Mouse (Mus musculus) midbrain, embryonic 12.5 days (tissue): ENCODE results near the gene Cops4. TPM values are rescaled to one million over a fixed set of nuclear protein-coding genes. Genes with fewer than 3 reads are reported as not detected.

Experiments
- ATAC-seq: fragments of 200-750 bp; cut with Nextera tagmentation; 2 replicates; pipeline ENCODE4 v1.8.0; 2017; ENCODE audit warnings: low read depth, moderate TSS enrichment, moderate library complexity; ENCODE audit not compliant: low FRiP score
- H3K27ac ChIP-seq: fragments of 300-500 bp; sonication (generic); replicated peaks from 2 replicates; pipeline ENCODE4 v1.5.1; 2016; ENCODE audit warnings: mild to moderate bottlenecking
- H3K27me3 ChIP-seq: fragments of 300-500 bp; sonication (generic); 2 replicates; pipeline ENCODE4 v1.6.1; 2016; ENCODE audit warnings: mild to moderate bottlenecking
- H3K36me3 ChIP-seq: fragments of 300-500 bp; sonication (generic); 2 replicates; pipeline ENCODE4 v1.6.1; 2016
- H3K4me1 ChIP-seq: fragments of 300-500 bp; sonication (generic); 2 replicates; pipeline ENCODE4 v1.6.1; 2016
- H3K4me2 ChIP-seq: fragments of 300-500 bp; sonication (generic); replicated peaks from 2 replicates; pipeline ENCODE4 v1.6.1; 2016; ENCODE audit warnings: mild to moderate bottlenecking, moderate library complexity
- H3K4me3 ChIP-seq: fragments of 300-500 bp; sonication (generic); 2 replicates; pipeline ENCODE4 v1.5.1; 2016; ENCODE audit warnings: mild to moderate bottlenecking
- H3K9ac ChIP-seq: fragments of 300-500 bp; sonication (generic); replicated peaks from 2 replicates; pipeline ENCODE4 v1.6.1; 2016; ENCODE audit warnings: mild to moderate bottlenecking, moderate library complexity
- H3K9me3 ChIP-seq: fragments of 300-500 bp; sonication (generic); 2 replicates; pipeline ENCODE4 v1.6.1; 2016; ENCODE audit warnings: mild to moderate bottlenecking
- WGBS: fragments of 180-500 bp; shearing (Covaris S2); methylation state at CpG from one replicate; pipeline ENCODE4 v1.1.7; 2016; 5-methylcytosine and 5-hydroxymethylcytosine counted together
- polyA plus RNA-seq: library from polyadenylated mRNA; unstranded; fragments of >200 nt; fragmentation: Nextera tagmentation; extraction: Ambion mirVana; gene quantifications from 2 replicates; pipeline ENCODE4 v1.2.1, GENCODE M21; 2016

Cops4 gene
- polyA plus RNA-seq, 1 experiment from 2014 or later, result 203 TPM

- WGBS, result 77% methylated on average over 13 of the region's 13 CpGs
Observed at GRCm38 (mm10) chr5:100567258-100568032, 49.3 kb downstream of the Cops4 start.

GRCm38 (mm10) chr5:100568177-100568576, 50.1 kb downstream of the Cops4 start:
- Histone ChIP-seq H3K36me3 (no peaks in the 10 kb centered on the region), H3K4me3 (no peak overlapping the region), H3K9ac (no peak overlapping the region), H3K27ac (no peak overlapping the region), H3K4me2 (no peak overlapping the region), H3K27me3 (no peaks in the 10 kb centered on the region), H3K9me3 (no peaks in the 10 kb centered on the region), H3K4me1 (no peaks in the 10 kb centered on the region)
- ATAC-seq, result no peak
- 88% methylated on average over 8 of the region's 8 CpGs for WGBS

More at GRCm38 (mm10) chr5:100567258-100568032, 49.3 kb downstream of the Cops4 start:
- no peaks in the 10 kb centered on the region for H3K4me1 ChIP-seq
- no peak overlapping the region for H3K9ac ChIP-seq
- H3K36me3 ChIP-seq, result no peaks in the 10 kb centered on the region
- no peaks in the 10 kb centered on the region for H3K27me3 ChIP-seq
- no peaks in the 10 kb centered on the region for H3K9me3 ChIP-seq
- no peak overlapping the region for H3K4me3 ChIP-seq
- ATAC-seq, result no peak
- H3K4me2 ChIP-seq, result no peak overlapping the region
- H3K27ac ChIP-seq, result no peak overlapping the region

- Histone ChIP-seq H3K9me3 (no peaks in the 10 kb centered on the region), H3K27me3 (no peaks in the 10 kb centered on the region), H3K9ac (no peak overlapping the region), H3K4me1 (no peaks in the 10 kb centered on the region), H3K27ac (no peak overlapping the region), H3K36me3 (no peaks in the 10 kb centered on the region), H3K4me2 (no peak overlapping the region), H3K4me3 (no peak overlapping the region)
- 90% methylated on average over 3 of the region's 3 CpGs for WGBS
- ATAC-seq, result no peak
Observed at GRCm38 (mm10) chr5:100568802-100569201, 50.7 kb downstream of the Cops4 start.

- WGBS, result 80% methylated on average over 18 of the region's 18 CpGs
- no peaks in the 10 kb centered on the region for H3K36me3 ChIP-seq
- no peak overlapping the region for H3K4me3 ChIP-seq
Observed at GRCm38 (mm10) chr5:100569250-100569934, 51.3 kb downstream of the Cops4 start.

GRCm38 (mm10) chr5:100569997-100570595, 52.0 kb downstream of the Cops4 start:
- no peak overlapping the region for H3K9ac ChIP-seq
- H3K27me3 ChIP-seq, result no peaks in the 10 kb centered on the region
- no peaks in the 10 kb centered on the region for H3K4me1 ChIP-seq
- H3K36me3 ChIP-seq, result no peaks in the 10 kb centered on the region
- H3K9me3 ChIP-seq, result no peaks in the 10 kb centered on the region
- no peak overlapping the region for H3K4me3 ChIP-seq
- 81% methylated on average over 13 of the region's 13 CpGs for WGBS
- no peak for ATAC-seq
- no peak overlapping the region for H3K27ac ChIP-seq
- H3K4me2 ChIP-seq, result no peak overlapping the region

More at GRCm38 (mm10) chr5:100569250-100569934, 51.3 kb downstream of the Cops4 start:
- Histone ChIP-seq H3K9me3 (no peaks in the 10 kb centered on the region), H3K27ac (no peak overlapping the region), H3K4me2 (no peak overlapping the region), H3K27me3 (no peaks in the 10 kb centered on the region), H3K4me1 (no peaks in the 10 kb centered on the region), H3K9ac (no peak overlapping the region)
- ATAC-seq, result no peak

GRCm38 (mm10) chr5:100570716-100571115, 52.6 kb downstream of the Cops4 start:
- WGBS, result 56% methylated on average over 8 of the region's 8 CpGs
- Histone ChIP-seq H3K9me3 (no peaks in the 10 kb centered on the region), H3K27me3 (no peaks in the 10 kb centered on the region), H3K36me3 (no peaks in the 10 kb centered on the region), H3K4me2 (no peak overlapping the region), H3K4me1 (no peaks in the 10 kb centered on the region), H3K4me3 (no peak overlapping the region), H3K9ac (no peak overlapping the region), H3K27ac (no peak overlapping the region)
- no peak for ATAC-seq

GRCm38 (mm10) chr5:100572069-100572468, 54.0 kb downstream of the Cops4 start, which contains the start of gene Plac8:
Plac8 (minus strand) TSS chr5:100572245.
- no peaks in the 10 kb centered on the region for H3K9me3 ChIP-seq
- no peaks in the 10 kb centered on the region for H3K27me3 ChIP-seq
- H3K9ac ChIP-seq, result no peak within 1 kb of the TSS
- H3K4me1 ChIP-seq, result no peaks in the 10 kb centered on the region
- no peak within 1 kb of the TSS for H3K4me3 ChIP-seq
- no peak within 1 kb of the TSS for H3K27ac ChIP-seq
- no peaks in the 10 kb centered on the region for H3K36me3 ChIP-seq
- 39% methylated on average over 7 of the region's 7 CpGs for WGBS
- no peak within 1 kb of the TSS for H3K4me2 ChIP-seq
- no peak for ATAC-seq

GRCm38 (mm10) chr5:100573256-100573655, 55.1 kb downstream of the Cops4 start:
- 91% methylated on average over 5 of the region's 5 CpGs for WGBS
- no peak overlapping the region for H3K27ac ChIP-seq
- no peak overlapping the region for H3K4me3 ChIP-seq
- no peaks in the 10 kb centered on the region for H3K27me3 ChIP-seq
- ATAC-seq, result no peak
- H3K36me3 ChIP-seq, result no peaks in the 10 kb centered on the region
- H3K4me1 ChIP-seq, result no peaks in the 10 kb centered on the region
- no peaks in the 10 kb centered on the region for H3K9me3 ChIP-seq
- no peak overlapping the region for H3K9ac ChIP-seq
- H3K4me2 ChIP-seq, result no peak overlapping the region

- no peak overlapping the region for H3K9ac ChIP-seq
- no peaks in the 10 kb centered on the region for H3K4me1 ChIP-seq
- ATAC-seq, result no peak
- H3K36me3 ChIP-seq, result no peaks in the 10 kb centered on the region
- H3K4me2 ChIP-seq, result no peak overlapping the region
- no peak overlapping the region for H3K27ac ChIP-seq
- WGBS, result 80% methylated on average over 1 of the region's 1 CpGs
- H3K27me3 ChIP-seq, result no peaks in the 10 kb centered on the region
- H3K4me3 ChIP-seq, result no peak overlapping the region
- no peaks in the 10 kb centered on the region for H3K9me3 ChIP-seq
Observed at GRCm38 (mm10) chr5:100574771-100575170, 56.7 kb downstream of the Cops4 start.

GRCm38 (mm10) chr5:100578863-100579411, 60.8 kb downstream of the Cops4 start:
- H3K27me3 ChIP-seq, result no peaks in the 10 kb centered on the region
- 84% methylated on average over 5 of the region's 5 CpGs for WGBS
- H3K4me1 ChIP-seq, result no peaks in the 10 kb centered on the region
- no peaks in the 10 kb centered on the region for H3K9me3 ChIP-seq
- H3K27ac ChIP-seq, result no peak overlapping the region
- no peak overlapping the region for H3K4me2 ChIP-seq
- no peak overlapping the region for H3K4me3 ChIP-seq
- no peaks in the 10 kb centered on the region for H3K36me3 ChIP-seq
- H3K9ac ChIP-seq, result no peak overlapping the region
- no peak for ATAC-seq

GRCm38 (mm10) chr5:100581622-100582434, 63.7 kb downstream of the Cops4 start:
- Histone ChIP-seq H3K36me3 (no peaks in the 10 kb centered on the region), H3K4me1 (no peaks in the 10 kb centered on the region), H3K4me3 (no peak overlapping the region), H3K4me2 (no peak overlapping the region), H3K9me3 (no peaks in the 10 kb centered on the region), H3K27me3 (no peaks in the 10 kb centered on the region), H3K27ac (no peak overlapping the region), H3K9ac (no peak overlapping the region)
- ATAC-seq, result no peak
- WGBS, result 66% methylated on average over 11 of the region's 11 CpGs
